Mouse (Mus musculus) lung, postnatal 0 days (tissue): Measurements from ENCODE around the gene Aldh3a2. TPM values are rescaled to one million over a fixed set of nuclear protein-coding genes. Genes with fewer than 3 reads are reported as not detected.
A peak's percentile ranks its signal among the peaks of the same experiment; 100 is the strongest.

Experiments used
- ATAC-seq: fragments of 200-750 bp; cut with Nextera tagmentation; 2 replicates; pipeline ENCODE4 v1.8.0; 2017; ENCODE audit warnings: moderate library complexity
- DNase-seq: peaks from one replicate; pipeline ENCODE4 v3.0.0-alpha.2; 2016; ENCODE audit warnings: low spot score
- H3K27ac ChIP-seq: fragments of 300-500 bp; sonication (generic); 2 replicates; pipeline ENCODE4 v1.5.1; 2014; ENCODE audit warnings: antibody characterized with exemption, mild to moderate bottlenecking, low read length, mixed read lengths
- H3K27me3 ChIP-seq: fragments of 300-500 bp; sonication (generic); replicated peaks from 2 replicates; pipeline ENCODE4 v1.6.1; 2014; ENCODE audit warnings: low read length, mixed read lengths; ENCODE audit not compliant: insufficient read depth
- H3K36me3 ChIP-seq: fragments of 300-500 bp; sonication (generic); 2 replicates; pipeline ENCODE4 v1.6.1; 2014; ENCODE audit warnings: low read length, mixed read lengths; ENCODE audit not compliant: insufficient read depth
- H3K4me1 ChIP-seq: fragments of 300-500 bp; sonication (generic); 2 replicates; pipeline ENCODE4 v1.6.1; 2014; ENCODE audit warnings: antibody characterized with exemption, low read depth, low read length, mixed read lengths; ENCODE audit not compliant: insufficient read depth
- H3K4me2 ChIP-seq: fragments of 300-500 bp; sonication (generic); replicated peaks from 2 replicates; pipeline ENCODE4 v1.6.1; 2014; ENCODE audit warnings: low read depth, mild to moderate bottlenecking, low read length, moderate library complexity, mixed read lengths
- H3K4me3 ChIP-seq: fragments of 300-500 bp; sonication (generic); 2 replicates; pipeline ENCODE4 v1.5.1; 2014; ENCODE audit warnings: low read depth, low read length
- H3K9ac ChIP-seq: fragments of 300-500 bp; sonication (generic); replicated peaks from 2 replicates; pipeline ENCODE4 v1.6.1; 2014; ENCODE audit warnings: low read depth, mild to moderate bottlenecking
- H3K9me3 ChIP-seq: fragments of 300-500 bp; sonication (generic); 2 replicates; pipeline ENCODE4 v1.6.1; 2016; ENCODE audit warnings: low read length, mixed read lengths
- CTCF ChIP-seq: IDR thresholded peaks from 2 replicates; pipeline ENCODE4 v1.5.1; 2016; ENCODE audit warnings: antibody characterized with exemption, mild to moderate bottlenecking
- EP300 ChIP-seq: IDR thresholded peaks from 2 replicates; pipeline ENCODE4 v1.6.1; 2016; ENCODE audit warnings: antibody characterized with exemption, mild to moderate bottlenecking, control low read depth
- WGBS: fragments of 180-500 bp; shearing (Covaris S2); extraction: QIAGEN DNeasy Blood & Tissue Kit; methylation state at CpG from one replicate; pipeline ENCODE4 v1.1.7; 2014; 5-methylcytosine and 5-hydroxymethylcytosine counted together
- polyA plus RNA-seq: library from polyadenylated mRNA; unstranded; fragments of >200 nt; fragmentation: Nextera tagmentation; extraction: Ambion mirVana; gene quantifications from 2 replicates; pipeline ENCODE4 v1.2.1, GENCODE M21; 2015

The Aldh3a2 gene
- polyA plus RNA-seq, 1 experiment from 2014 or later, result 68.4 TPM

GRCm38 (mm10) chr11:61215936-61216335 is 51.3 kb downstream of the Aldh3a2 start:
- no peaks in the 10 kb centered on the region for H3K36me3 ChIP-seq
- no peak for DNase-seq
- ATAC-seq, result no peak
- TF ChIP-seq EP300 (no peak), CTCF (no peak)
- H3K4me2 ChIP-seq, result no peak overlapping the region
- H3K4me3 ChIP-seq, result no peak overlapping the region
- H3K27me3 ChIP-seq, result no peaks in the 10 kb centered on the region
- H3K9ac ChIP-seq, result no peak overlapping the region
- no peaks in the 10 kb centered on the region for H3K4me1 ChIP-seq
- WGBS, result 85% methylated on average over 3 of the region's 3 CpGs
- H3K27ac ChIP-seq, result no peak overlapping the region
- no peaks in the 10 kb centered on the region for H3K9me3 ChIP-seq

GRCm38 (mm10) chr11:61212102-61212501 is 55.2 kb downstream of the Aldh3a2 start:
- no peak overlapping the region for H3K4me2 ChIP-seq
- no peak overlapping the region for H3K4me3 ChIP-seq
- no peaks in the 10 kb centered on the region for H3K27me3 ChIP-seq
- TF ChIP-seq CTCF (peak; percentile 53), EP300 (no peak)
- H3K9me3 ChIP-seq, result no peaks in the 10 kb centered on the region
- WGBS, result 30% methylated on average over 20 of the region's 20 CpGs
- ATAC-seq (0 out of 2 replicates have a peak, but pooled peaks have one; percentile 16), DNase-seq (no peak)
- no peaks in the 10 kb centered on the region; the same call in 1 of the 2 replicates for H3K4me1 ChIP-seq
- no peak overlapping the region for H3K9ac ChIP-seq
- no peak overlapping the region for H3K27ac ChIP-seq
- H3K36me3 ChIP-seq, result no peaks in the 10 kb centered on the region

GRCm38 (mm10) chr11:61208316-61208715 is 58.9 kb downstream of the Aldh3a2 start:
- H3K9me3 ChIP-seq, result no peaks in the 10 kb centered on the region
- no peak for ATAC-seq
- H3K4me3 ChIP-seq, result no peak overlapping the region
- 48% methylated on average over 10 of the region's 10 CpGs for WGBS
- no peak overlapping the region for H3K9ac ChIP-seq
- no peaks in the 10 kb centered on the region for H3K36me3 ChIP-seq
- no peak overlapping the region for H3K27ac ChIP-seq
- DNase-seq, result no peak
- no peak overlapping the region for H3K4me2 ChIP-seq
- TF ChIP-seq CTCF, result no peak
- no peak for TF ChIP-seq EP300
- no peaks in the 10 kb centered on the region for H3K27me3 ChIP-seq
- H3K4me1 ChIP-seq, result no peaks in the 10 kb centered on the region; the same call in 1 of the 2 replicates

GRCm38 (mm10) chr11:61207487-61208246 is 59.6 kb downstream of the Aldh3a2 start, which contains the start of gene Aldh3a1:
TSS of gene Aldh3a1 (plus strand) at chr11:61207537.
- H3K36me3 ChIP-seq, result no peaks in the 10 kb centered on the region
- no peak for TF ChIP-seq EP300
- no peak for TF ChIP-seq CTCF
- H3K27ac ChIP-seq, result peak within 1 kb of the TSS; percentile 20; the same call in 1 of the 2 replicates
- H3K4me2 ChIP-seq, result no peak within 1 kb of the TSS
- 58% methylated on average over 10 of the region's 10 CpGs for WGBS
- no peaks in the 10 kb centered on the region; the same call in 1 of the 2 replicates for H3K4me1 ChIP-seq
- no peak within 1 kb of the TSS for H3K4me3 ChIP-seq
- H3K9me3 ChIP-seq, result no peaks in the 10 kb centered on the region
- no peak within 1 kb of the TSS for H3K9ac ChIP-seq
- DNase-seq, result no peak
- H3K27me3 ChIP-seq, result no peaks in the 10 kb centered on the region
- ATAC-seq, result peak; percentile 44

- H3K9ac ChIP-seq, result no peak overlapping the region
- no peak for DNase-seq
Measured at GRCm38 (mm10) chr11:61206136-61206535, 61.1 kb downstream of the Aldh3a2 start.

GRCm38 (mm10) chr11:61205167-61205950 is 61.9 kb downstream of the Aldh3a2 start:
- Histone ChIP-seq H3K4me2 (no peak overlapping the region), H3K36me3 (no peaks in the 10 kb centered on the region), H3K4me1 (no peaks in the 10 kb centered on the region; the same call in 1 of the 2 replicates), H3K4me3 (no peak overlapping the region), H3K9me3 (no peaks in the 10 kb centered on the region), H3K9ac (no peak overlapping the region), H3K27me3 (no peaks in the 10 kb centered on the region), H3K27ac (no peak overlapping the region)
- ATAC-seq (no peak), DNase-seq (no peak)
- 88% methylated on average over 9 of the region's 10 CpGs for WGBS
- TF ChIP-seq EP300, result no peak
- TF ChIP-seq CTCF, result no peak

More at GRCm38 (mm10) chr11:61206136-61206535, 61.1 kb downstream of the Aldh3a2 start:
- no peak overlapping the region for H3K4me2 ChIP-seq
- H3K36me3 ChIP-seq, result no peaks in the 10 kb centered on the region
- no peak for ATAC-seq
- no peaks in the 10 kb centered on the region for H3K9me3 ChIP-seq
- 92% methylated on average over 3 of the region's 3 CpGs for WGBS
- no peak overlapping the region for H3K27ac ChIP-seq
- H3K27me3 ChIP-seq, result no peaks in the 10 kb centered on the region
- H3K4me1 ChIP-seq, result no peaks in the 10 kb centered on the region; the same call in 1 of the 2 replicates
- TF ChIP-seq EP300 (no peak), CTCF (no peak)
- no peak overlapping the region for H3K4me3 ChIP-seq
